Mouse (Mus musculus) kidney, postnatal 0 days (tissue): ENCODE results near the gene Dpf2. TPM values are rescaled to one million over a fixed set of nuclear protein-coding genes. Genes with fewer than 3 reads are reported as not detected.

Experiments
- ATAC-seq: fragments of 200-750 bp; cut with Nextera tagmentation; replicated peaks from 2 replicates; pipeline ENCODE4 v1.8.0; 2017; ENCODE audit warnings: low read depth, moderate number of reproducible peaks, moderate TSS enrichment, moderate library complexity; ENCODE audit not compliant: low FRiP score
- DNase-seq: peaks from one replicate; pipeline ENCODE4 v3.0.0-alpha.2; 2016; ENCODE audit warnings: low spot score
- H3K27ac ChIP-seq: fragments of 300-500 bp; sonication (generic); 2 replicates; pipeline ENCODE4 v1.5.1; 2014; ENCODE audit warnings: mild to moderate bottlenecking
- H3K27me3 ChIP-seq: fragments of 300-500 bp; sonication (generic); 2 replicates; pipeline ENCODE4 v1.6.1; 2014; ENCODE audit warnings: low read length, mixed read lengths; ENCODE audit not compliant: insufficient read depth
- H3K36me3 ChIP-seq: fragments of 300-500 bp; sonication (generic); 2 replicates; pipeline ENCODE4 v1.6.1; 2014; ENCODE audit warnings: low read length, mixed read lengths; ENCODE audit not compliant: insufficient read depth
- H3K4me1 ChIP-seq: fragments of 300-500 bp; sonication (generic); replicated peaks from 2 replicates; pipeline ENCODE4 v1.6.1; 2014; ENCODE audit warnings: antibody characterized with exemption, low read length, mixed read lengths; ENCODE audit not compliant: insufficient read depth
- H3K4me2 ChIP-seq: fragments of 300-500 bp; sonication (generic); 2 replicates; pipeline ENCODE4 v1.6.1; 2014; ENCODE audit warnings: mild to moderate bottlenecking, low read length, moderate library complexity, mixed read lengths
- H3K4me3 ChIP-seq: fragments of 300-500 bp; sonication (generic); replicated peaks from 2 replicates; pipeline ENCODE4 v1.5.1; 2014; ENCODE audit warnings: low read depth, low read length
- H3K9ac ChIP-seq: fragments of 300-500 bp; sonication (generic); 2 replicates; pipeline ENCODE4 v1.6.1; 2014; ENCODE audit warnings: low read depth, low read length
- H3K9me3 ChIP-seq: fragments of 300-500 bp; sonication (generic); replicated peaks from 2 replicates; pipeline ENCODE4 v1.6.1; 2016; ENCODE audit warnings: low read length, inconsistent platforms, mixed read lengths
- CTCF ChIP-seq: IDR thresholded peaks from 2 replicates; pipeline ENCODE4 v1.5.1; 2016; ENCODE audit warnings: antibody characterized with exemption, low read depth, mild to moderate bottlenecking, moderate library complexity
- WGBS: fragments of 180-500 bp; shearing (Covaris S2); extraction: QIAGEN DNeasy Blood & Tissue Kit; methylation state at CpG from one replicate; pipeline ENCODE4 v1.1.7; 2014; 5-methylcytosine and 5-hydroxymethylcytosine counted together
- polyA plus RNA-seq: library from polyadenylated mRNA; unstranded; fragments of >200 nt; fragmentation: Nextera tagmentation; extraction: Ambion mirVana; gene quantifications from 2 replicates; pipeline ENCODE4 v1.2.1, GENCODE M21; 2015

The Dpf2 gene
- polyA plus RNA-seq, 1 experiment from 2014 or later = 109 TPM

DNA sequence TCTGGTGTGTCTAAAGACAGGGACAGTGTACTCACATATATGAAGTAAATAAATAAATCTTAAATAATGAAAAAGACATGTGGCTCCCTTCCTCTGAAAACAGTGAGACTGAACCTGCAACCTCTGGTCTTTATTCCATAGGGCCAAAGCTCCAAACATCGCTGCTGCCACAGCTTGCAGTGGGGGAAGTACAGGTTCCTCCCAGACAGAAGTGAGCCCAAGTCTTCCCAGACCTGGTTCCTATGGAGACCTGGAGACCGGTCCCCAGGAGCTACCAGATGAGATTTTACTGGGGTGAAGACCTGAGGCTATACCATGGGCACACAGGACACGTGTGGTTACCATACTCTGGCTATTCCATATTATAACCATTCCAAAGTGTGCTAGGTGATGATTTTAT is 62.0 kb downstream of the Dpf2 start:
- Histone ChIP-seq H3K9me3 (no peaks in the 10 kb centered on the region), H3K4me1 (peaks cover 28% of the 10 kb centered on the region), H3K4me2 (no peak overlapping the region), H3K4me3 (no peak overlapping the region), H3K27me3 (no peaks in the 10 kb centered on the region), H3K9ac (no peak overlapping the region), H3K36me3 (peaks cover 21% of the 10 kb centered on the region), H3K27ac (0 out of 2 replicates have a peak overlapping the region, but pooled peaks have one; percentile 98)
- no peak for ATAC-seq
- no peak for TF ChIP-seq CTCF
- WGBS = 86% methylated on average over 3 of the region's 3 CpGs
- no peak for DNase-seq

DNA sequence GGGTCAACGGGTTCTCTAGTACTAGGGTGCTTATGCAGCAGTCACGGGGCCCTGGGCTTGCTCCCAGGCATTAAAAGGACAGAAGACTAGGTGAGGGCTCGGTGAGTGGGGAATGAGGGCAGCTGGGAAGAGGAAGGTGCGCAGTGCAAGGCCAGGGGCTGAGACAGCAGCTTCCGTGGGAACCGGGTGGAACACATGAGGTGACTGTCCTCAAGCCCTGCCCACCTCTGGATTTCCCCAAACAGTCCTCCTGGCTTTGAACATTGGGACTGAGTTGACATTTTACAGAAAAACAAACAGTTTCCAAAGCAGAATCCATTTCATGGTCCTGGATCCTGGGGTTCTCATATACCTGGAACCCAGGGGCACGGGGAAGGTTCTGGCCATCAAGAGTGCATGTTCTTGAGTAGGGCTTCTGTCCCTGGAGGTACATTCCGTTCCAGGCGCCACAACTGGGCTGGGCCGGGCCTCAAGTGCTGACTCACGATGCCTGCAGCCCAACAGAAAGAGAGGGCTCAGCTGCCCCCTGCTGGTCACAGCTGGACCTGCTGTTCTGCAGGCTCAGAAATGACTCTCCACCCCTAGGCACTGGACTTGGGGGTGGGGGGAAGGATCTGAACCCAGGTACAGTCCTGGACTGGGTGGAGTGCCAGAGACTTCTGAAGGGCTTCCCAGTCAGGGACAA is 62.8 kb downstream of the Dpf2 start:
- peak; percentile 98 for TF ChIP-seq CTCF
- 0 out of 2 replicates have a peak, but pooled peaks have one; percentile 4 for ATAC-seq
- H3K36me3 ChIP-seq = peaks cover 15% of the 10 kb centered on the region; the same call in 1 of the 2 replicates
- WGBS = 18% methylated on average over 11 of the region's 11 CpGs
- peak; percentile 95 for DNase-seq
- no peak overlapping the region for H3K4me3 ChIP-seq
- H3K9ac ChIP-seq = no peak overlapping the region
- H3K4me1 ChIP-seq = peaks cover 30% of the 10 kb centered on the region
- peak overlapping the region; percentile 98 for H3K27ac ChIP-seq
- H3K4me2 ChIP-seq = peak overlapping the region; percentile 66
- H3K9me3 ChIP-seq = no peaks in the 10 kb centered on the region
- no peaks in the 10 kb centered on the region for H3K27me3 ChIP-seq

DNA sequence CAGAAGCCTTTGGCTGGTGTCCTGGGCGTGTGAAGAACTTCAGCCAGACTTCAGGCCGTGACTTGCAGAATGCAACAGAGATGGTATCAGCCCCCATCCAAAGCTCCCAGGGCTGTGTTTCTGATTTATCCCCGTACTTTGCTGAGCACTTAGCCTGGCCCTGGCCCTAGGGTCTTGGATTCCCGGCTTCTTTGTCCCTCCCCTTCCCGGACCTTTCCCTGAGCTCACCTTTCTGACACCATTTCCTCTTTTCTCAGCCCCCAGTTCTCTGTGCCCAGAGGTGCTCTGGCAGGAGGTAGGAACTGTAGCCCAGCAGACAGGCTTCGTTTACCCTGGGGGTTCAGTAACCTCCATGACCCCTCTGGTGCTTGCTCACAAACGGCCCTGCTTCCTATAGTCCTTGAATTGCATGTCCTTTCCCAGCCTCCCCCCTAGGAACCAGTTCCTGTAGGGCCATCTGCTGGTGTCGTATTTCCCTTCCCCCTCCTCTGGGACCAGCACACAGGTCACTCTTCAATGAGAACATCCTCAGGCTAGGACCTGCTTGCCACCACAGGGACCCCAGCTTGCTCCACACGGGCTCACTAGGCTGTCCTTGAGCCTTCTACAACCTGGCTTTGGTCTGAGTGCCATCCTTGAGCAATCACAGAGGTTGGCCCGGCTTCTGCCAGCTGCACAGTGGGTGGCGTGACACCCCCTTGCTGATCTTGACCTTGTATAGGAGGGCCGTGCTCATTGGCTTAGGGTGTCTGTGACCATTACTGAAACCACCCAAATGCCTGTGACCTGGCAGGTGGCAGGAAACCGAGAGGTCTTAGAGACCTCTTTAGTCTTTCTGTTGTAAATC is 63.8 kb downstream of the Dpf2 start:
- H3K4me3 ChIP-seq = 0 out of 2 replicates have a peak overlapping the region, but pooled peaks have one; percentile 9
- WGBS = 17% methylated on average over 13 of the region's 13 CpGs
- peak overlapping the region; percentile 66 for H3K4me2 ChIP-seq
- 0 out of 2 replicates have a peak, but pooled peaks have one; percentile 18 for TF ChIP-seq CTCF
- H3K27ac ChIP-seq = peak overlapping the region; percentile 98
- H3K4me1 ChIP-seq = peaks cover 35% of the 10 kb centered on the region
- ATAC-seq (no peak), DNase-seq (peak; percentile 71)
- peak overlapping the region; percentile 61 for H3K9ac ChIP-seq
- no peaks in the 10 kb centered on the region for H3K9me3 ChIP-seq
- H3K36me3 ChIP-seq = peaks cover 11% of the 10 kb centered on the region; the same call in 1 of the 2 replicates
- no peaks in the 10 kb centered on the region for H3K27me3 ChIP-seq

GRCm38 (mm10) chr19:5848032-5848825 is 64.6 kb downstream of the Dpf2 start:
- no peak for ATAC-seq
- Histone ChIP-seq H3K4me1 (peaks cover 43% of the 10 kb centered on the region), H3K27ac (peak overlapping the region; percentile 98), H3K36me3 (peaks cover 11% of the 10 kb centered on the region; the same call in 1 of the 2 replicates), H3K27me3 (no peaks in the 10 kb centered on the region), H3K4me2 (peak overlapping the region; percentile 66), H3K4me3 (0 out of 2 replicates have a peak overlapping the region, but pooled peaks have one; percentile 9), H3K9me3 (no peaks in the 10 kb centered on the region), H3K9ac (peak overlapping the region; percentile 61)
- no peak for TF ChIP-seq CTCF
- peak; percentile 68 for DNase-seq
- WGBS = 10% methylated on average over 14 of the region's 14 CpGs

DNA sequence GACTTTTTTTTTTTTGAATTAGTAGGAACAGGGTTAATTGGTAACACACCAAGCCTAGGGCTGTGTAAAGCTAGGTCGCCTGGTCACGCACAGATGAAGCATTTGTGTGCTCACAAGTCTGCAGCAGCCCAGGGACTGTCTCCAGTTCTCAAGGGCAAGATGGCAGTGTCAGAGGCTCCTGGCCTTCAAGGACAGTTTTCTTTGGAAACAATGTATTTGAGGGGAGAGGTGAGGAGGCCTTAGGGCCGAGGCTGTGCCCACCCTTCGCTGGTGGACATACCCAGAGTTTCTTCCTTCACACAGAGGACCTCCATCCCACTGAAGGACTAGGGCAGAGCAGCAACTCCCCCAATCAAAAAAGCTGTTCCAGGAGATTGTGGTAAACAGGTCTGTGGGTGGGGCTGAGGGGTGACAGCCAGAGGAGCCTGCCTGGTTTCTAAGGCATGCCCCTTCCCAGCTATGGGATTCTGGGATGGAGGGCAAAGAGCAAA is 65.5 kb downstream of the Dpf2 start:
- WGBS = 44% methylated on average over 4 of the region's 4 CpGs
- Histone ChIP-seq H3K27me3 (no peaks in the 10 kb centered on the region), H3K27ac (peak overlapping the region; percentile 98), H3K4me2 (peak overlapping the region; percentile 66), H3K36me3 (peaks cover 9% of the 10 kb centered on the region; the same call in 1 of the 2 replicates), H3K4me3 (no peak overlapping the region), H3K4me1 (peaks cover 51% of the 10 kb centered on the region), H3K9ac (peak overlapping the region; percentile 61), H3K9me3 (no peaks in the 10 kb centered on the region)
- no peak for TF ChIP-seq CTCF
- no peak for DNase-seq
- ATAC-seq = 0 out of 2 replicates have a peak, but pooled peaks have one; percentile 2
